Mouse (Mus musculus): ENCODE data around the gene Lss.

DNA sequence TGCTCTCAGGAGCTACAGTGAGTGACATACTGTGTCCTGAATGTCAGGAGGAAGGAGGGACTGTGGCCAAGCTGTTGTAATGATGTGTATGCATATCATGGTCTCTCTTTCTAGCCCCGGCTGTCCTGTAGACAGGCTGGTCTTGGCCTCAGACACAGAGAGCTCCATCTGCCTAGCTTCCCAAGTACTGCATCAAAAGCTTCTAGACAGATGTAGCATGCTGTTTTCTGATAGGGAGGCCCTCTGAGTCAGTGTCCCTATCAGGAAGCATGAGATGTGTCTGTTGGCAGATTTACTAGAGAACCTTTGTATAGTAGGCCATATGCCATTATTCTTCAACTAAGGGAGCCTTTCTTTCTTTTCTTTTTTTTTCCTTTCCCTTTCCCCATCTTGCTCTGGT is 37.9 kb upstream of the Lss start:
- TF ChIP-seq CTCF (IDR thresholded peaks at IDR 0.05 in 2 of 3, conservative IDR thresholded peaks at IDR 0.05 in 1 of 3; ENCODE audit: control insufficient read depth in 1 of 3, insufficient read depth in 1 of 3, low read depth in 2 of 3, low read length in 3 of 3, poor library complexity in 1 of 3, severe bottlenecking in 1 of 3) = peak; percentile 44 to 63 (median 60)
- TF ChIP-seq USF1 (IDR thresholded peaks at IDR 0.05; ENCODE audit: low read depth, low read length) = no peak
- TF ChIP-seq EP300 (IDR thresholded peaks at IDR 0.05; ENCODE audit: low read depth in 1 of 2, low read length in 2 of 2) = peak; percentile 90 to 91
- TF ChIP-seq POLR2A (IDR thresholded peaks at IDR 0.05; ENCODE audit: control insufficient read depth in 1 of 2, insufficient read depth in 1 of 2, low read depth in 1 of 2, low read length in 2 of 2, poor library complexity in 1 of 2) = no peak
- no peak for TF ChIP-seq POLR2AphosphoS5 (IDR thresholded peaks at IDR 0.05; ENCODE audit: borderline replicate concordance, low read depth, low read length)
- TF ChIP-seq UBTF (IDR thresholded peaks at IDR 0.05; ENCODE audit: borderline replicate concordance, insufficient read depth, low read depth, low read length) = no peak
- TF ChIP-seq MAFK (IDR thresholded peaks at IDR 0.05; ENCODE audit: borderline replicate concordance, low read depth, low read length) = no peak
- no peak for TF ChIP-seq E2F4 (IDR thresholded peaks at IDR 0.05; ENCODE audit: borderline replicate concordance, low read depth, low read length)
- no peak for TF ChIP-seq ZMIZ1 (IDR thresholded peaks at IDR 0.05; ENCODE audit: low read depth, low read length)
- no peak for TF ChIP-seq ZKSCAN1 (IDR thresholded peaks at IDR 0.05; ENCODE audit: low read depth, low read length)
- no peak for TF ChIP-seq NRF1 (IDR thresholded peaks at IDR 0.05; ENCODE audit: insufficient read depth, low read depth, low read length, poor library complexity, severe bottlenecking)
- TF ChIP-seq HCFC1 (IDR thresholded peaks at IDR 0.05; ENCODE audit: low read depth, low read length) = 0 out of 2 replicates have a peak, but pooled peaks have one; percentile 15
- peak; percentile 35 for TF ChIP-seq ZNF384 (IDR thresholded peaks at IDR 0.05; ENCODE audit: low read depth, low read length)
- no peak for TF ChIP-seq MAZ (IDR thresholded peaks at IDR 0.05; ENCODE audit: low read depth, low read length)
